Mouse (Mus musculus) CD8-positive naive resting alpha-beta T cell, adult 2 months (primary cell): ENCODE measurements around the gene 6030458C11Rik.
"Not testable (repeated sequence)": the region's sequence is repeated elsewhere in the genome, so short reads cannot be mapped to it uniquely, and the experiment has no call there.

Experiments used
- DNase-seq, 2 experiments: peaks; one replicate each; pipeline ENCODE4 v3.0.0; 2022; ENCODE audit warnings: low read depth in 2 of 2, low spot score in 2 of 2

Gene 6030458C11Rik

GRCm38 (mm10) chr15:12822416-12823395, 1.7 kb downstream of the 6030458C11Rik start:
- DNase-seq: no peak

DNA sequence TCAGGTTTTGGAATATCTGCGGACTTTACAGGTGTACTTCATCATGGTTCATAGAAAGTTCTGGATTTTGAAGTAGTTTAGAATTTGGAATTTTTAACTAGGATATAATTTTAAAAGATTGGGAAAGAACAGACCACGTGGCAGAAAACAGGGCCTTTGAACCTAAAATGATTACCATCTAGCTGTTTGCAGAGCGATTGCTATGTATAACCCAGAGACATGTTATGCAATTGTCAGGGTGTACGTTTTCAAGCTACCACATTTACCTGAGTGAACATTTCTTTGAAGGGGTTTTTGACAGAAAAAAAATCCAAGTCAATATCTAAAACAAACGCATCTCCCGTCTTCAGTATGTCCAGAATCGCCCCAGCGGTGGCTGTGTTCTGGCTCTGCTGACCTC, 6.9 kb downstream of the 6030458C11Rik start:
- no peak for DNase-seq

DNA sequence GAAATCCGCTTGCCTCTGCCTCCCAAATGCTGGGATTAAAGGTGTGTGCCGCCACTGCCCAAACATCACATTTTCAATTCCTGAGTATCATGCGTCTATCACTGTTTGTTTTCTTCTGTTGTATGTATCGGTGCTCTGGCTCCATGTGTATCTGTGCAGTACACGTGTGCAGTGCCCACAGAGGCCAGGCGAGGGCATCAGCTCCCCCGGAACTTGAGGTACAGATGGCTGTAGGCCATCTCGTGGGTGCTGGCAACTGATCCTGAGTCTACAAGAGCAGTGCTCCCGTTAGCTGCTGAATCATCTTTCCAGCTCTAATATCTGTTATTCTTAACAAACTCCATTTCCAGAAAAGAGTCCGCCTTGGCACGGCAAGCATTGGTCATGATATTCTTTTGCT, 11.8 kb downstream of the 6030458C11Rik start:
- no peak for DNase-seq

DNA sequence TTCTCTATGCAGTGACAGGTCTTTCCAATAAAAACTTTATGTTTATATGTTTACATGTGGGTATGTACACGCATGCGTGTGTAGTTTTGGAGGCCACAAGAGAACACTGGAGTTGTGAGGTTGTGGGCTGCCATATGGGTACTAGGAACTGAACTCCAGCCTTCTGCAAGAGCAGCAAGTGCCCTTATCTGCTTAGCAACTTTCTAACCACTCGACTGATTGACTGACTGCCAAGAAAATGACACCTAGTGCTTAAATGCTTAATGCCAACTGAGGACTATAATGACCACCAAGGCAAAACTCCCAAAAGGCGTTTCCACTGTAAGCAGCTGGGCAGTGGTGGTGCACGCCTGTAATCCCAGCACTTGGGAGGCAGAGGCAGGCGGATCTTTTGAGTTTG, 15.1 kb downstream of the 6030458C11Rik start:
- DNase-seq: no peak

DNA sequence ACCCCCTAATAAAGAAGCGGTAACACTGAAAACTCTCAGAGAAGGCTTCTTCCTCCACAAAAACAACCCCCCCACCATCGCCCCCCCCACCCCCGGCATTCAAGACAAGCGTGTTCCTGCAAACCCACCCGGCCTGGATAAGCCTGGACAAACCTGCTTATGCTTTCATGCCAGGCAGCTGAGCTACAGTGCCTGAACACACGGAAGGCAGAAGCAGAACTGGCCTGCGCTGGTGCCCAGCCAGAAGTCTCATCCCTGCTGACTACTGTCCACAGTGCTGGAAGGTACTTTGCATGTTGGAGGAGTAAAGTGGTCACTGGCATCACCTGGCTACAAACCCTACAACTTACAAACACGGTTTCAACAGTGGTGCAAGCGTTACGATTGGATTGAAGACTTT, 17.4 kb downstream of the 6030458C11Rik start:
- no peak for DNase-seq

DNA sequence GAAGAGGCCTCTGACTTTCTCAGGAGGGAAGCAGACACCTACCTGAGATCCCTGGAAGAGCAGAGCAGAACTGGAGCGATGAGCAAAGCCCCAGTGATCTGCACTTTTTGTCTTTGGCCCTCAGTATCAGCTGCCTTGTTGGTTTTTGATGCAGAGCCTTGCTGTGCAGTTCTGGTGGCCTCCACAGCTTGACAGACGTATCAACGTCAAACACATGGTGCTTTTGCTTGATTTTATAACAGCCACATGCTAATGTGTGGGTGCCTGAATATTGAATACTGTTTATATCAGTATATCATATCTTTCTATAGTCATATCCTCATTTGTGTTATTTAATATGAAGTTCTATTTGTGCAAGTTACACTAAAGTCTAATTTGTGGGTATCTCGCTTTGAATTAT, 19.4 kb downstream of the 6030458C11Rik start:
- DNase-seq: no peak

DNA sequence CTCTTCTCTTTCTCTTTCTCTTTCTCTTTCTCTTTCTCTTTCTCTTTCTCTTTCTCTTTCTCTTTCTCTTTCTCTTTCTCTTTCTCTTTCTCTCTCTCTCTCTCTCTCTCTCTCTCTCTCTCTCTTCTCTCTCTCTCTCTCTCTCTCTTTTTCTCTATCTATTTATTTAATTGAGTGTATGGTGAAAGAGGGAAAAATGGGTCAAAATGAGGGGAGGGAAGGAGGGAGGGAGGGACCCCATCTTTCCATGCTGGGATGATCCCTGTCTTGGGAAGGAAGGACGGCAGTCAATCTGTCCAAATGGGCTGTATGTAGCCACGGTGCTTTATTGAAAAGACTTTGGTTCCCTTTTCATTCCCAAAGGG, 23.3 kb downstream of the 6030458C11Rik start:
- not testable (repeated sequence) for DNase-seq

- no peak for DNase-seq
Observed at GRCm38 (mm10) chr15:12800405-12801141, 23.9 kb downstream of the 6030458C11Rik start.

DNA sequence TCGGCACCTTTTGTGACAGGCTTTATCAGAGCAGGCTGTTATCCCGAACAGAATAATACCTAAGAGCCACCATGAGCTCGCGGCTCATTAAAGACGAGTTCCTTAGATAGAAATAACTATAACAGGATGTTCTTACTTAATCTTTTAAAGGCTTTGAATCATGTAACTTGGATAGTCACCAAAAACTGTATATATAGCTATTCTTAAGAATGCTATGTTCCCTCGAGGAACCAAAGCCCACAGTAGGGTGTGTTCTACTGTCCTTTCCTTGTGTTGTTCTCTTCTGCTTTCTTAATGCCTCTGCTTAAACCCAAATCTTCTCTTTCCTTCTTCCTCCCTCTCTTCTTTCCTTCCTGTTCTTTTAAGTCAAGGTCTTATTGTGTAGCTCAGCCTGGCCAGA, 26.4 kb downstream of the 6030458C11Rik start:
- DNase-seq: no peak

GRCm38 (mm10) chr15:12795909-12796470, 28.5 kb downstream of the 6030458C11Rik start:
- DNase-seq: no peak

- DNase-seq: peak; percentile 55 to 70
Observed at GRCm38 (mm10) chr15:12795457-12795894, 29.0 kb downstream of the 6030458C11Rik start.

- no peak for DNase-seq
Observed at GRCm38 (mm10) chr15:12794311-12794710, 30.1 kb downstream of the 6030458C11Rik start.

GRCm38 (mm10) chr15:12789406-12789867, 35.0 kb downstream of the 6030458C11Rik start:
- DNase-seq: no peak

DNA sequence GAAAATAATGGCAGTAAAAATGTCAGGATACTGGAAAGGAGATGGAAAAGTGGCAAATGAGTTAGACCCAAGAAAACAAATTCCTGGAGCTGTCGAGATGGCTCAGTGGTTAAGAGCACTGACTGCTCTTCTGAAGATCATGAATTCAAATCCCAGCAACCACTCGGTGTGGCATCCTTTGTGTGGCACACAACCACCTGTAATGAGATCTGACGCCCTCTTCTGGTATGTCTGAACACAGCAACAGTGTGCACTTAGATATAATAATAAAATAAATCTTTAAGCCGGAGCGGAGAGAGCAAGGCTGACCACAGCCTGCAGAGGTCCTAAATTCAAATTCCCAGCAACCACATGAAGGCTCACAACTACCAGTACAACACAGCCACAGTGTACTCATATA, 35.9 kb downstream of the 6030458C11Rik start:
- DNase-seq: no peak

DNA sequence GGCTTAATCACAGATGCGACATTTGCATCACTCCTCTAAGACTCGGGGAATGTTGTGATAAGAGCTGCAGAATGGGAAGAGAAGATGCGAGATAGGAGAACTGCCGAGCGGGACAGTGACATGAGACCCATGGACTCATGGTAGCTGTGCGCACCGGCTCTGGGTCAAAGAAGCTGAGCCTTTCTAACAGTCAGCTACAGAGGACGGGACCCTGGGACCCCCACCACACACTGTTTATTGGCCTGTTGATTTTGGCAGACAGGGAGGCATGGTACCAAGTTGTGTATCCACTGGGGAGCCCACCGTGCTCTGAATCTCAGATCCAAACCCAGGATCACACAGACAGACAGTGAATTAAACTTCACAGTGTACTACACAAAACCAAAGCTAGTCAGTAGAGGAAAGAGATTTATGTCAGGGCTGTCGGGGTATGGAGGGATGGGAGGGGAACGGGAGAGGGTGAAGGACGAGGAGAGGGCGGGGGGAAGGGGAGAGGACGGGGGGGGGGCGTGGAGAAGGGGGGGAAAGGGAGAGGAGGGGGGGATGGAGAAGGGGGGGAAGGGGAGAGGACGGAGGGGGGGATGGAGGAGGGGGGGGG, 42.6 kb downstream of the 6030458C11Rik start:
- no peak for DNase-seq

DNA sequence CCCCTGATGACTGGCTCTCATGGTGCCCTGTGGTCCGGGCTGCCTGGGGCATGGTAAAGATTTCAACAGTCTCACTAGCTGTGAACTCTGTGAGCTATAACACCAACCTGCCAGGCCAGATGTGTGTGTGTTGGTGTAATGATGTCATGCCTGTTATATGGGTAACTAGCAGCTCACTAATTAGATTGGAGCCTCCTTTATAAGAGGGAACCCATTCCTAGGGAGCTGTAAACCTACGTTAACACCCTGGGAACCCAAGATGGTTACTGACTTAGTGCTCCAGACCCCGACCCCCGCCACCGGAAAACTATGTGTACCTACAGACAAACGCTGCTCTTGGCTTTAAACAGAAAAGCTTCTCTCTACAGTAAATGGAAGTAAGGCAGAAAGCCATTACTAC, 43.2 kb downstream of the 6030458C11Rik start:
- DNase-seq: no peak

DNA sequence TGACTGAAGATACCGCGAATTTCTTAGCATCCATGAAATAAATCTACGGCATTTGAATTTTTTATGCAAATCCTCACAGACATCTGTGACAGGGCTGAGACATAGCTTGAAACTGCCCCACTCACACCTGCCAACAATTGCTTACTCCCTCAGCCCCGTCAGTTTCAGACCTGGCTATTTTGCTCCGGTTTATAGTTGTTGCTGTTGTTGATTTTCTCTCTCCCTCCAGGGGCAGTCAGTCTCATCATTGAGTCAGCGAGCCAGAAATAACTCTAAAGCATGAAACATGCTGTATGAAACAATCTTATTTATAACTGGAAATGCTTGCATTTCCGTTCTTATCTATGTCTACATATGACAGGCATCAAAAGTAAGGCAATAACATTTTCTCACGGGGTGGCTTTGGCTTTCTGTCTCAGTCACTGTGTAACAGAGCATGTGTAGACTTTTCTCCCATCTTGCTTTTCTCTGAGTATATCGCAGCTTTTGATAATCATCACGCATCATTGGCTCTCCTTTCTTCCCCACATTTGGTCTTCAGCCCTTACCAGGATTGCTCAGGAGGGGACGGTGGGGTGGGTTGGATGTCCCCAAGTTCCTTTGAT, 50.2 kb downstream of the 6030458C11Rik start:
- DNase-seq: no peak

- DNase-seq: no peak
Observed at GRCm38 (mm10) chr15:12770958-12771357, 53.5 kb downstream of the 6030458C11Rik start.

- DNase-seq: no peak
Observed at GRCm38 (mm10) chr15:12766848-12767247, 57.6 kb downstream of the 6030458C11Rik start.

- no peak for DNase-seq
Observed at GRCm38 (mm10) chr15:12763147-12763546, 61.3 kb downstream of the 6030458C11Rik start.
